Mouse (Mus musculus): Measurements from ENCODE around the gene Txk.

DNA sequence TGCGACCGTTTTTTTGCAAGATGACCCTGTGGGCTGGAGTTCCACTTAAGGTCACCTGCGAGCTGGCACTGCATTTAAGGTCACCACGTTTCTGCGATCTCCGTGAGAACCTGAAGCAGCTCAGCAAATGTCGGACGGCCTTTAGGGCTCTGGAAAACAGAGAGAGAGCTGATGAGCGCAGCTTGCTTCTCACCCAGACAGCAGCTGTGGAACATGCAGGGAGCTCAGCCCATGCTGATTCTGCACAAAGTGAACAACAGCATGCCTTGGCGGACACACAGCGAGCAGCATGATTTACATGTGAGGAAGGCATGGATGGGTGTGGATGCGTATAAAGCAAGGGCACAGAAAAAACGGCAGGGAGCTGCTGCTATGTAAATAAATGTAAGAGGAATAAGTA lies 56.1 kb downstream of the Txk start:
- TF ChIP-seq POLR2A (IDR thresholded peaks at IDR 0.05; ENCODE audit: low read depth, low read length) (no peak), CTCF (IDR thresholded peaks at IDR 0.05; ENCODE audit: borderline replicate concordance, insufficient read depth, low read length) (no peak)

Measured in embryonic fibroblast, embryonic 13.5 days (primary cell).